Mouse (Mus musculus) megakaryocyte, adult 5-6 weeks (primary cell): Measurements from ENCODE around the gene Etv3. TPM values are rescaled to one million over a fixed set of nuclear protein-coding genes. Genes with fewer than 3 reads are reported as not detected.
"Not testable (repeated sequence)": the region's sequence is repeated elsewhere in the genome, so short reads cannot be mapped to it uniquely, and the experiment has no call there.

Experiments used
- ATAC-seq: 2 replicates; pipeline ENCODE4 v1.8.0; 2016; ENCODE audit warnings: mild to moderate bottlenecking, inconsistent platforms; ENCODE audit not compliant: poor library complexity, severe bottlenecking
- total RNA-seq, 2 experiments: library from RNA; stranded (forward) in 1 of 2; stranded (reverse) in 1 of 2; fragments of 153-499, 151-499 nt in 1 of 2; fragments of 221-1000, 200-1000 nt in 1 of 2; gene quantifications; 2 replicates each; pipeline versions ENCODE4 v1.2.3 to v1.2.4; 2015 to 2017

The Etv3 gene
- total RNA-seq, 2 experiments from 2014 or later = 13.8 to 14.6 TPM

GRCm38 (mm10) chr3:87553196-87553935 is 28.2 kb downstream of the Etv3 start:
- no peak for ATAC-seq

- ATAC-seq = not testable (repeated sequence)
These were observed 29.7 kb downstream of the Etv3 start for GRCm38 (mm10) chr3:87554859-87555258.

GRCm38 (mm10) chr3:87556109-87556531 is 30.9 kb downstream of the Etv3 start:
- ATAC-seq = no peak

GRCm38 (mm10) chr3:87556668-87557278 is 31.6 kb downstream of the Etv3 start:
- ATAC-seq = no peak

- no peak for ATAC-seq
These were observed 34.9 kb downstream of the Etv3 start for GRCm38 (mm10) chr3:87560156-87560555.

- no peak for ATAC-seq
These were observed 36.2 kb downstream of the Etv3 start for GRCm38 (mm10) chr3:87561434-87561833.

GRCm38 (mm10) chr3:87562370-87562769 is 37.2 kb downstream of the Etv3 start:
- peak; percentile 60 for ATAC-seq

- ATAC-seq = no peak
These were observed 38.3 kb downstream of the Etv3 start for GRCm38 (mm10) chr3:87563466-87563865.

- ATAC-seq = no peak
These were observed 40.4 kb downstream of the Etv3 start for GRCm38 (mm10) chr3:87565623-87566022.

- peak; percentile 82 for ATAC-seq
These were observed 40.9 kb downstream of the Etv3 start for GRCm38 (mm10) chr3:87566066-87566465.

GRCm38 (mm10) chr3:87567497-87567896 is 42.3 kb downstream of the Etv3 start:
- ATAC-seq = peak; percentile 62

- no peak for ATAC-seq
These were observed 43.5 kb downstream of the Etv3 start for GRCm38 (mm10) chr3:87568681-87569080.

- no peak for ATAC-seq
These were observed 50.6 kb downstream of the Etv3 start for GRCm38 (mm10) chr3:87575766-87576165.

- no peak for ATAC-seq
These were observed 57.1 kb downstream of the Etv3 start for GRCm38 (mm10) chr3:87582259-87582658.

Other genes starting within 250 kb of the Etv3 start
- 0.62 TPM in 1 of 2 replicates, not detected in the other for gene Cd5l, start 167.5 kb upstream of the Etv3 start, total RNA-seq (2015)
- gene Cd5l, start 167.5 kb upstream of the Etv3 start, total RNA-seq (2017) = 0.70 and 1.7 TPM in 2 replicates
- 4.0 and 5.8 TPM in 2 replicates for gene Fcrl1, start 149.0 kb upstream of the Etv3 start, total RNA-seq (2015)
- gene Fcrl1, start 149.0 kb upstream of the Etv3 start, total RNA-seq (2017) = 2.9 and 3.6 TPM in 2 replicates
- gene Fcrl5, start 89.6 kb upstream of the Etv3 start, total RNA-seq (2015) = not detected in 2 replicates
- not detected in 2 replicates for gene Fcrl5, start 89.6 kb upstream of the Etv3 start, total RNA-seq (2017)
- 18.9 and 20.3 TPM in 2 replicates for gene Arhgef11, start 92.2 kb downstream of the Etv3 start, total RNA-seq (2015)
- 14.1 and 19.8 TPM in 2 replicates for gene Arhgef11, start 92.2 kb downstream of the Etv3 start, total RNA-seq (2017)
- not detected in 2 replicates for gene Lrrc71, start 223.2 kb downstream of the Etv3 start, total RNA-seq (2015)
- 0.04 TPM in 1 of 2 replicates, not detected in the other for gene Lrrc71, start 223.2 kb downstream of the Etv3 start, total RNA-seq (2017)